Mouse (Mus musculus): ENCODE results near the gene AC129217.1. TPM values are rescaled to one million over a fixed set of nuclear protein-coding genes. Genes with fewer than 3 reads are reported as not detected.

Gene AC129217.1
- polyA plus RNA-seq, 1 experiment from 2014 or later, result not detected

DNA sequence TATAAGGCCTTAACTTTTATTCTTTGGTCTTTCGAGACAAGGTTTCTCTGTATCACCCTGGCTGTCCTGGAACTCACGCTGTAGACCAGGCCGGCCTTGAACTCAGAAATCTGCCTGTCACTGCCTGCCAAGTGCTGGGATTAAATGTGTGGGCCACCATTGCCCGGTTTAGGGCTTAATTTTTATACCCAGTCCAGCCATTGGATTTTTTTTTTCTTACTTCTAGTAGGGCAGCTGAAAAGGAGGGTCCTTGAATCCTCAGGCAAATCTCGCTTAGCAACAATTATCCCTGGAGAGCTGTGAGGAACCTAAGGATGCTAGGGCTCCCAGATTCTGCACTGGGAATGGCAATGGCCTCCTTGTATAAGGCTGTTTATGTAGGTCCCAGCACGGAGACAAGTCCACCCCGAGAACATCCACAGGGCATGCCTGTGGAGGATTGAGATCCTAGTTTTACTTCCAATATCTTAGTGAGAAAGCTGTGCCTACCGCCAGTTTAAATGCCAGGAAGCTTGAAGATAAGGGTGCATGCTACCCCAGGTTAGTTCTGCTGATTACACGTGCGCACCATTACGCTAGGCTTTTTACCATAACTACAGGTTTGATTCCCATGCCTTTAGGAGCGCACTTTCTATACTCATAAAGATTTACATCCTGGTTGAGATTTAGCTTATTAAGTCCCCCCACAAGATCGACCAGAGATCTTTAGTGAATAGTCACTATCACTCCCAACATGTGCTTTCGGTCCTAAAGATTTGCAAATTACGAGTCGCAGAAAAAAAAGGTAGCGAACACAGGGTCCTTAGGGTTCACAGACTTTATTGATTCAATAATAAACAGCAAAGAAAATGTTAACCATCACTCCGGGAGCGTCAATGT lies 58.3 kb downstream of the AC129217.1 start:
- WGBS, result 16% methylated on average over 19 of the region's 19 CpGs
- peak overlapping the region; percentile 83 for H3K9ac ChIP-seq (ENCODE audit: low read depth, low read length)
- DNase-seq (ENCODE audit: low spot score) (peak; percentile 18), ATAC-seq (ENCODE audit: low FRiP score) (no peak)
- H3K4me2 ChIP-seq (replicated peaks; ENCODE audit: low read depth, low read length), result peak overlapping the region; percentile 47
- H3K27ac ChIP-seq (ENCODE audit: low read depth, low read length), result peak overlapping the region; percentile 80
- H3K9me3 ChIP-seq (ENCODE audit: control insufficient read depth, low read length), result no peaks in the 10 kb centered on the region
- peak overlapping the region; percentile 64 for H3K4me3 ChIP-seq (ENCODE audit: low read depth, low read length)
- H3K27me3 ChIP-seq (ENCODE audit: control insufficient read depth, insufficient read depth, low read length), result no peaks in the 10 kb centered on the region
- H3K4me1 ChIP-seq (replicated peaks; ENCODE audit: control insufficient read depth, insufficient read depth, low read length), result peaks cover 3% of the 10 kb centered on the region
- no peaks in the 10 kb centered on the region for H3K36me3 ChIP-seq (ENCODE audit: control insufficient read depth, insufficient read depth, low read length)

DNA sequence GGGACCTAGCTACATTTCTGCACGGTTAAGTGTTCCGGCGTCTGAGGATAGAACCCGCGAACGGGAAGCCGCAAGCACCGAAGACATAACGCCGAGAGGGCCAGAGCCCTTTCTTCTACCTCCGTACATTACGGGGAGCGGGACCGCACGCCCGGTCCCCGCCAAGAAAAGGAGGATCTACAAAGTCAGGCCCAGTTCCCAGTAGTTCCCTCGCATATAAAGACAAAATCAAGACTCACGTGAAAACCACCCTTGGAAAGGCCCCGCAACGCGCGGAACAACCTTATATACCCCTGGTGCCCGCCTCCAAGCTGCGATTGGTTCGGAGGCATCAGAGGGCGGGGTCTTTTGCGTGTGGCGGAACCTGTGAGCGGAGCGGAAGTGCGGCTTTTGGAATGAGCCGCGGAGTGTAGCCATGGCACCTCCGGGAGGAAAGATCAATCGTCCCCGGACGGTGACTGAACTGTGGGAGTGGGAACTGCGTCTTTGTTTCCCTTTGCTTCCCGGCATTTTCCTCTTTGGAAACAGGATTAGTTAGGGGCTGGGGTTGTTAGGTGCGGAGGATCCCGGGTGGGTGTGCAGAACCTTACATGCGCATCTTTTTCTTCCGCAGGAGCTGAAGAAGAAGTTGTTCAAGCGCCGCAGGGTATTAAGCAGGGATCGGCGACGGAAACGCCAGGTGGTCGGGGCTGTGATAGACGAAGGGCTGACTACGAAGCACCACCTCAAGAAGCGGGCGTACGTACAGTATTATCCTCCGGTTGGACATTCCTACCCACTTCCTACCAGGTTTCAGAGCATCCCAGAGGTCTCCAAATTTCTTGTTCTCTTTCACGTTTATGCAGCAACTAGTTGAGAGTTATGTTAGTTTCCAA lies 59.2 kb downstream of the AC129217.1 start, which contains the start of the genes 1810009A15Rik and Gm49416:
1810009A15Rik (plus strand) TSS at position 343 of the 875 bp plus-strand sequence.
Gm49416 (plus strand) TSS at position 416 of the 875 bp plus-strand sequence.
- no peaks in the 10 kb centered on the region for H3K9me3 ChIP-seq (ENCODE audit: control insufficient read depth, low read length)
- H3K4me1 ChIP-seq (replicated peaks; ENCODE audit: control insufficient read depth, insufficient read depth, low read length), result peaks cover 3% of the 10 kb centered on the region
- H3K9ac ChIP-seq (ENCODE audit: low read depth, low read length), result peak within 1 kb of the TSS; percentile 83
- H3K4me2 ChIP-seq (replicated peaks; ENCODE audit: low read depth, low read length), result peak within 1 kb of the TSS; percentile 74
- peak within 1 kb of the TSS; percentile 80 for H3K27ac ChIP-seq (ENCODE audit: low read depth, low read length)
- DNase-seq (ENCODE audit: low spot score) (peak; percentile 97), ATAC-seq (ENCODE audit: low FRiP score) (peak; percentile 95)
- no peaks in the 10 kb centered on the region for H3K27me3 ChIP-seq (ENCODE audit: control insufficient read depth, insufficient read depth, low read length)
- under 1% methylated on average over 58 of the region's 58 CpGs for WGBS
- H3K4me3 ChIP-seq (ENCODE audit: low read depth, low read length), result peak within 1 kb of the TSS; percentile 64
- H3K36me3 ChIP-seq (ENCODE audit: control insufficient read depth, insufficient read depth, low read length), result no peaks in the 10 kb centered on the region

Other genes starting within 250 kb of the AC129217.1 start
- gene Slc22a8, start 238.5 kb upstream of the AC129217.1 start, polyA plus RNA-seq (2014; fragmentation: Nextera tagmentation; extraction: Ambion mirVana), result 0.08 and 0.45 TPM in 2 replicates
- gene Slc22a6, start 211.7 kb upstream of the AC129217.1 start, polyA plus RNA-seq (2014; fragmentation: Nextera tagmentation; extraction: Ambion mirVana), result 0.77 and 0.88 TPM in 2 replicates
- gene Chrm1, start 166.0 kb upstream of the AC129217.1 start, polyA plus RNA-seq (2014; fragmentation: Nextera tagmentation; extraction: Ambion mirVana), result 0.13 and 0.20 TPM in 2 replicates
- 123 and 136 TPM in 2 replicates for gene Slc3a2, start 106.4 kb upstream of the AC129217.1 start, polyA plus RNA-seq (2014; fragmentation: Nextera tagmentation; extraction: Ambion mirVana)
- gene Wdr74, start 93.9 kb upstream of the AC129217.1 start, polyA plus RNA-seq (2014; fragmentation: Nextera tagmentation; extraction: Ambion mirVana), result 83.6 and 87.1 TPM in 2 replicates
- gene 1700092M07Rik, start 89.1 kb upstream of the AC129217.1 start, polyA plus RNA-seq (2014; fragmentation: Nextera tagmentation; extraction: Ambion mirVana), result 1.6 and 2.6 TPM in 2 replicates
- gene Stx5a, start 88.4 kb upstream of the AC129217.1 start, polyA plus RNA-seq (2014; fragmentation: Nextera tagmentation; extraction: Ambion mirVana), result 100 and 111 TPM in 2 replicates
- 213 and 224 TPM in 2 replicates for gene Nxf1, start 72.7 kb upstream of the AC129217.1 start, polyA plus RNA-seq (2014; fragmentation: Nextera tagmentation; extraction: Ambion mirVana)
- 192 and 194 TPM in 2 replicates for gene Tmem223, start 58.8 kb upstream of the AC129217.1 start, polyA plus RNA-seq (2014; fragmentation: Nextera tagmentation; extraction: Ambion mirVana)
- gene Tmem179b, start 55.3 kb upstream of the AC129217.1 start, polyA plus RNA-seq (2014; fragmentation: Nextera tagmentation; extraction: Ambion mirVana), result 46.4 and 50.8 TPM in 2 replicates
- 15.4 and 17.1 TPM in 2 replicates for gene Taf6l, start 43.4 kb upstream of the AC129217.1 start, polyA plus RNA-seq (2014; fragmentation: Nextera tagmentation; extraction: Ambion mirVana)
- gene Polr2g, start 31.2 kb upstream of the AC129217.1 start, polyA plus RNA-seq (2014; fragmentation: Nextera tagmentation; extraction: Ambion mirVana), result 184 and 194 TPM in 2 replicates
- 5.7 and 7.5 TPM in 2 replicates for gene Zbtb3, start 27.2 kb upstream of the AC129217.1 start, polyA plus RNA-seq (2014; fragmentation: Nextera tagmentation; extraction: Ambion mirVana)
- gene Ttc9c, start 10.4 kb upstream of the AC129217.1 start, polyA plus RNA-seq (2014; fragmentation: Nextera tagmentation; extraction: Ambion mirVana), result 47.0 and 53.1 TPM in 2 replicates
- 7.0 and 10.1 TPM in 2 replicates for gene Hnrnpul2, start 9.8 kb upstream of the AC129217.1 start, polyA plus RNA-seq (2014; fragmentation: Nextera tagmentation; extraction: Ambion mirVana)
- gene Bscl2, start 7.7 kb downstream of the AC129217.1 start, polyA plus RNA-seq (2014; fragmentation: Nextera tagmentation; extraction: Ambion mirVana), result 55.6 and 59.6 TPM in 2 replicates
- 158 TPM in 2 replicates for gene Gng3, start 9.4 kb downstream of the AC129217.1 start, polyA plus RNA-seq (2014; fragmentation: Nextera tagmentation; extraction: Ambion mirVana)
- 0.32 and 0.37 TPM in 2 replicates for gene Lrrn4cl, start 21.0 kb downstream of the AC129217.1 start, polyA plus RNA-seq (2014; fragmentation: Nextera tagmentation; extraction: Ambion mirVana)
- 164 and 180 TPM in 2 replicates for gene Ubxn1, start 41.7 kb downstream of the AC129217.1 start, polyA plus RNA-seq (2014; fragmentation: Nextera tagmentation; extraction: Ambion mirVana)
- gene Uqcc3, start 51.1 kb downstream of the AC129217.1 start, polyA plus RNA-seq (2014; fragmentation: Nextera tagmentation; extraction: Ambion mirVana), result 56.1 and 57.2 TPM in 2 replicates
- 89.6 and 103 TPM in 2 replicates for gene Lbhd1, start 54.0 kb downstream of the AC129217.1 start, polyA plus RNA-seq (2014; fragmentation: Nextera tagmentation; extraction: Ambion mirVana)
- gene Gm49403, start 54.2 kb downstream of the AC129217.1 start, polyA plus RNA-seq (2014; fragmentation: Nextera tagmentation; extraction: Ambion mirVana), result not detected in 2 replicates
- 107 and 112 TPM in 2 replicates for gene 1810009A15Rik, start 59.1 kb downstream of the AC129217.1 start, polyA plus RNA-seq (2014; fragmentation: Nextera tagmentation; extraction: Ambion mirVana)
- not detected in 2 replicates for gene Gm49416, start 59.2 kb downstream of the AC129217.1 start, polyA plus RNA-seq (2014; fragmentation: Nextera tagmentation; extraction: Ambion mirVana)
- gene Ints5, start 63.2 kb downstream of the AC129217.1 start, polyA plus RNA-seq (2014; fragmentation: Nextera tagmentation; extraction: Ambion mirVana), result 26.1 and 32.1 TPM in 2 replicates
- 89.8 and 102 TPM in 2 replicates for gene Ganab, start 68.3 kb downstream of the AC129217.1 start, polyA plus RNA-seq (2014; fragmentation: Nextera tagmentation; extraction: Ambion mirVana)
- 43.5 and 45.8 TPM in 2 replicates for gene B3gat3, start 90.6 kb downstream of the AC129217.1 start, polyA plus RNA-seq (2014; fragmentation: Nextera tagmentation; extraction: Ambion mirVana)
- 1.0 and 1.1 TPM in 2 replicates for gene Rom1, start 99.6 kb downstream of the AC129217.1 start, polyA plus RNA-seq (2014; fragmentation: Nextera tagmentation; extraction: Ambion mirVana)
- gene Eml3, start 99.8 kb downstream of the AC129217.1 start, polyA plus RNA-seq (2014; fragmentation: Nextera tagmentation; extraction: Ambion mirVana), result 6.5 and 7.8 TPM in 2 replicates
- 45.6 and 52.3 TPM in 2 replicates for gene Mta2, start 112.1 kb downstream of the AC129217.1 start, polyA plus RNA-seq (2014; fragmentation: Nextera tagmentation; extraction: Ambion mirVana)
- gene Tut1, start 124.1 kb downstream of the AC129217.1 start, polyA plus RNA-seq (2014; fragmentation: Nextera tagmentation; extraction: Ambion mirVana), result 23.7 and 27.8 TPM in 2 replicates
- 462 and 475 TPM in 2 replicates for gene Eef1g, start 137.3 kb downstream of the AC129217.1 start, polyA plus RNA-seq (2014; fragmentation: Nextera tagmentation; extraction: Ambion mirVana)
- gene Ahnak, start 159.5 kb downstream of the AC129217.1 start, polyA plus RNA-seq (2014; fragmentation: Nextera tagmentation; extraction: Ambion mirVana), result 6.0 and 14.1 TPM in 2 replicates

Data from hindbrain, embryonic 11.5 days (tissue).